Mouse (Mus musculus) kidney, embryonic 15.5 days (tissue): ENCODE data around the gene Pard3. TPM values are rescaled to one million over a fixed set of nuclear protein-coding genes. Genes with fewer than 3 reads are reported as not detected.

ENCODE experiments used
- ATAC-seq: fragments of 200-750 bp; cut with Nextera tagmentation; replicated peaks from 2 replicates; pipeline ENCODE4 v1.8.0; 2017; ENCODE audit warnings: moderate TSS enrichment; ENCODE audit not compliant: low FRiP score
- H3K27ac ChIP-seq: fragments of 300-500 bp; sonication (generic); 2 replicates; pipeline ENCODE4 v1.5.1; 2015; ENCODE audit warnings: mild to moderate bottlenecking, inconsistent platforms
- H3K27me3 ChIP-seq: fragments of 300-500 bp; sonication (generic); 2 replicates; pipeline ENCODE4 v1.6.1; 2015; ENCODE audit warnings: inconsistent platforms
- H3K36me3 ChIP-seq: fragments of 300-500 bp; sonication (generic); 2 replicates; pipeline ENCODE4 v1.6.1; 2015; ENCODE audit warnings: inconsistent platforms
- H3K4me1 ChIP-seq: fragments of 300-500 bp; sonication (generic); 2 replicates; pipeline ENCODE4 v1.6.1; 2015; ENCODE audit warnings: inconsistent platforms
- H3K4me2 ChIP-seq: fragments of 300-500 bp; sonication (generic); 2 replicates; pipeline ENCODE4 v1.6.1; 2015; ENCODE audit warnings: moderate library complexity, mild to moderate bottlenecking, inconsistent platforms
- H3K4me3 ChIP-seq: fragments of 300-500 bp; sonication (generic); replicated peaks from 2 replicates; pipeline ENCODE4 v1.5.1; 2015; ENCODE audit warnings: mild to moderate bottlenecking, inconsistent platforms
- H3K9ac ChIP-seq: fragments of 300-500 bp; sonication (generic); 2 replicates; pipeline ENCODE4 v1.6.1; 2015; ENCODE audit warnings: mild to moderate bottlenecking, inconsistent platforms
- H3K9me3 ChIP-seq: fragments of 300-500 bp; sonication (generic); replicated peaks from 2 replicates; pipeline ENCODE4 v1.6.1; 2016; ENCODE audit warnings: inconsistent platforms
- WGBS: fragments of 180-500 bp; shearing (Covaris S2); methylation state at CpG from one replicate; pipeline ENCODE4 v1.1.7; 2015; ENCODE audit warnings: mixed read lengths; 5-methylcytosine and 5-hydroxymethylcytosine counted together
- polyA plus RNA-seq: library from polyadenylated mRNA; unstranded; fragments of >200 nt; fragmentation: Nextera tagmentation; extraction: Ambion mirVana; gene quantifications from 2 replicates; pipeline ENCODE4 v1.2.1, GENCODE M21; 2015

Gene Pard3
- polyA plus RNA-seq, 1 experiment from 2014 or later, result 27.5 TPM

DNA sequence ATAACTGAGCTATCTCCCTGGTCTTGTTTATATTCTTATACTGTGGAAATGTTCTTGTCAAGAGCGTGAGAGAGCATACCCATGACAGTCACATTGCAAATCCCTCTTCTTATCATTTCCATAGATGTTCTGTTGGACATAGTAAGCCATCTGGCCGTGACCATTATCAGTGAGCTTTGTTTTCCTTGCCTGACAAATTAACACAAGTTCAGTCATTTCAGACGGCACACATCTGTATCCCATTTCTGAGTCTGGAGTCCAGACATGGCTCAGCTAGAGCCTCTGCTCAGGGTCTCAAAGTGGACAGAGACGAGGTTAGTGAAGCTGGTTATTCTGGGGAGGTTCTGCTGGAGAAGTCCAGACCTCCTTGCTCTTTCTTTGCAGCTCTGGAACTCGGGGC is 523.0 kb downstream of the Pard3 start:
- Histone ChIP-seq H3K4me2 (no peak overlapping the region), H3K27me3 (no peaks in the 10 kb centered on the region), H3K4me3 (no peak overlapping the region), H3K27ac (no peak overlapping the region), H3K4me1 (no peaks in the 10 kb centered on the region), H3K36me3 (no peaks in the 10 kb centered on the region), H3K9ac (no peak overlapping the region), H3K9me3 (no peaks in the 10 kb centered on the region)
- no peak for ATAC-seq
- WGBS, result 60% methylated on average over 5 of the region's 5 CpGs

DNA sequence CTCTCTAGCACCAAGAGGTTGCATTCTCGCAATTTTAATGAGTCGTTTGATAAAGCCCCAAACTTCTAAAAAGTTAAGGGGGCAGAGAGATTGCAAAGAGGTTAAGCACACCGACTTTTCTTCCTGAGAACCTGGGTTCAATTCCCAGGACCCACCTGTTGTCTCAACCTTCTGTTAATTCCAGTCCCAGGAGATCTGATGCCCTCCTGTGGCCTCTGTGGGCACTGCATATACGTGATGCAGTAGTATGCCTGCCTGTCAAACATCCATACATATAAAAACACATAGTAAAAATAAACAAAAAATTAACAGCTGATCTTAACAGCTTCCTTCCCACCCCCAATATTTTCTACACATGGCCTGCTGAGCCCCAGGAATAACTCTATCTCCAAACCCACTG is 524.6 kb downstream of the Pard3 start:
- Histone ChIP-seq H3K27ac (no peak overlapping the region), H3K9me3 (no peaks in the 10 kb centered on the region), H3K4me2 (no peak overlapping the region), H3K36me3 (no peaks in the 10 kb centered on the region), H3K4me1 (peaks cover 10% of the 10 kb centered on the region), H3K4me3 (no peak overlapping the region), H3K27me3 (no peaks in the 10 kb centered on the region), H3K9ac (no peak overlapping the region)
- 83% methylated on average over 4 of the region's 4 CpGs for WGBS
- no peak for ATAC-seq

DNA sequence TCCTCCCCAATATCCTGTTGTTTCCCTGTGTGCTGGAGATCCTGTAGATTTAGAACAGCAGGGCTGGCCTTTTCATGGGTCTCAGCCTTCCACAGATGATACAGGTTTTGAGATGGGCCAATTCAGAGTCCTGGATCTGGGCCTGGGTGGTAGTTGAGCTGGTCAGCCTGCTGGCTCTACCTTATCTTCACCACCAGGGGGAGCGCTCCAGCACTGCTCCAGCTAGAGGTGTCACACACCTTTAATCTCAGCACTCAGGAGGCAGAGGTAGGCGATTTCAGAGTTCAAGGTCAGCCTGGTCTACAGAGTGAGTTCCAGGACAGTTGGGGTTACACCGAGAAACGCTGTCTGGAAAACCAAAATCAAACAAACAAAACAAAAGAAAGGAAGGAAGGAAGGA is 525.6 kb downstream of the Pard3 start:
- WGBS, result 58% methylated on average over 4 of the region's 4 CpGs

DNA sequence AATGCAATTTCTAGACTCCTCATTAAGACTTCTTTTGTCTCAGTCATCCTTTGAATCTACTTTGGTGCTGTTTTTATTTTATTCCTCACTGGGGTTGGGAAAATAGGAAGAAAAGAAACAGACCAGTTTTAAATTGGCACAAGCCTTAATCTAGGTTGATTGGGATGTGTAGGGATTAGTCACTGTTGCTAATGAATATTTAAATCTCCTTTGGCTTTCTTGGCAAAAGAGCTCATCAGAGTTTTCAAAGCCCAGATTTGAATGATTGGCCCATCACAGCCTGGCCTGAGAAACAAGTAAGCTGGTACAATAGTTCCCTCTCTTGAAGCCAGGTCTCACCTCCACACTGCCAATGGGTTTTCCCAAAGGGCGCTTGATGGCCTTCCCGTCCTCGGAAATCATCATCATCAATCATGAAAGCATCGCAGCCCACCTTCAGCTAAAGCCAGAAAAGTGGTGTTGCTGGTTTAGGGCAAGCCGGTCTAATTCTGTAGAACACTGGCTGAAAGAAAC is 527.0 kb downstream of the Pard3 start:
- Histone ChIP-seq H3K27me3 (no peaks in the 10 kb centered on the region), H3K4me1 (peaks cover 10% of the 10 kb centered on the region), H3K9ac (no peak overlapping the region), H3K36me3 (peaks cover 13% of the 10 kb centered on the region; the same call in 1 of the 2 replicates), H3K4me2 (no peak overlapping the region), H3K4me3 (no peak overlapping the region), H3K27ac (no peak overlapping the region), H3K9me3 (no peaks in the 10 kb centered on the region)
- WGBS, result 83% methylated on average over 5 of the region's 5 CpGs
- no peak for ATAC-seq

More for the DNA sequence above, 525.6 kb downstream of the Pard3 start:
- H3K27me3 ChIP-seq, result no peaks in the 10 kb centered on the region
- no peak overlapping the region for H3K4me3 ChIP-seq
- no peak overlapping the region for H3K4me2 ChIP-seq
- no peak overlapping the region for H3K27ac ChIP-seq
- peaks cover 10% of the 10 kb centered on the region for H3K4me1 ChIP-seq
- H3K9ac ChIP-seq, result no peak overlapping the region
- H3K9me3 ChIP-seq, result no peaks in the 10 kb centered on the region
- H3K36me3 ChIP-seq, result 0 out of 2 replicates have a peak, but pooled peaks cover 2% of the 10 kb centered on the region
- ATAC-seq, result no peak

DNA sequence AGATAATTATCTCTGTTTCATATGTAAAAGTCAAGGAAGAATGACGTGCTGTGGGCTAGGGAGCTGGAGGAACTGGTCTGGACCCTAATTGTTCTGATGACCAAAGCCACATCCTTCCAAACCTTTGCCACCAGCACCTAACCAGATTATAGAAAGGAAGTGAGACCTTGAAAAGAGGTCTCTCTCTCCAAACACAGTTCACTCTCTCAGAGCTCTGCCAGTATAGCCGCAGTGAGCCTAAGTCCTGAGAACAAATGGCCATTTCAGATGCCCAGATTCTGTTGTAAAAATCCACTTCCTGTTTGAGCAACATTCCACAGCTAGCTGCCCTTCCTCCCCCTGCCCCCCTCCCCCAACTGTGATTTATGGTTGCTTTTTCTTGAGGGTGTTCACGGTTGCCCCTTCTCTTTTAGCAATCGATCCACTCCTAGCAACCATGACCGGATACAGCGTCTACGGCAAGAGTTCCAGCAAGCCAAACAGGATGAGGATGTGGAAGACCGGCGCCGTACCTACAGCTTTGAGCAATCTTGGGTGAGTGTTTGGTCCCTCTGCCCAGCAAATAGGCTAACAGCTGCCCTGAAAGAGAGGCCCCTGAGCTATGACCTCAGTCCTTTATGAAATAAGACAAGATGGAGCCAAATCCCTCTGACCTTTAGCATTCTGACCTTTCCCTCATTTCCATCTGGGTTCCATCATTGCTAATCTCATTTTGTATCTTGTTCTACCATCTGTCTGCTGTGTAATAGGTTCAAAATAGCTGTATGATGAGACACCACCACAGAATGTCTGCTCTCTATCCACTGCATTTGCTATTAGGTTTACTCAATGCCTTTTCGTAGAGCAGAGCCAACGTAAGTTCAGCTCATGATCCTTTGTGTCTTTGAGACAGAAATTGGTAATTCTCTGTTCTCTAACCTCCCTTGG is 529.2 kb downstream of the Pard3 start:
- H3K4me1 ChIP-seq, result peaks cover 10% of the 10 kb centered on the region
- H3K4me3 ChIP-seq, result no peak overlapping the region
- H3K9ac ChIP-seq, result no peak overlapping the region
- H3K36me3 ChIP-seq, result peaks cover 13% of the 10 kb centered on the region; the same call in 1 of the 2 replicates
- H3K27me3 ChIP-seq, result no peaks in the 10 kb centered on the region
- no peak for ATAC-seq
- 0 out of 2 replicates have a peak overlapping the region, but pooled peaks have one; percentile 20 for H3K27ac ChIP-seq
- H3K4me2 ChIP-seq, result no peak overlapping the region
- no peaks in the 10 kb centered on the region for H3K9me3 ChIP-seq
- 59% methylated on average over 12 of the region's 12 CpGs for WGBS

DNA sequence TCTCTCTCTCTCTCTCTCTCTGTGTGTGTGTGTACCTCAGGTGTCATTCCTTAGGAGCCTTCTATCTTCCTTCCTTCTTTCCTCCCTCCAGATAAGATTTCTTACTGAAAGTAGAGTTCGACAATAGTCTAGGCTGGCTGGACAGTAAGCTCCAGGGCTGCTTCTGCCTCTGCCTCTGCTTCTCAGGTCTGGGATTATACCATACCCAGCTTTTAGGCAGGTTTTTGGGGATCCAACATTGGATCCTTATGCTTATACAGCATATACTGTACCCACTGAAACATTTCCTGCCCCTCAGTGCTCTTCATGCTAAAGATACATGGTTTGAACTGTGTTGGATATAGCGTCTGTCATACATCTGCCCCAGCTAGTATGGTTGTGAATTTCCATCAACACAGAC is 536.9 kb downstream of the Pard3 start:
- Histone ChIP-seq H3K4me2 (no peak overlapping the region), H3K4me1 (no peaks in the 10 kb centered on the region), H3K9ac (no peak overlapping the region), H3K27ac (no peak overlapping the region), H3K9me3 (no peaks in the 10 kb centered on the region), H3K27me3 (no peaks in the 10 kb centered on the region), H3K36me3 (peaks cover 16% of the 10 kb centered on the region; the same call in 1 of the 2 replicates), H3K4me3 (no peak overlapping the region)
- ATAC-seq, result no peak
- WGBS, result 100% methylated on average over 2 of the region's 2 CpGs

DNA sequence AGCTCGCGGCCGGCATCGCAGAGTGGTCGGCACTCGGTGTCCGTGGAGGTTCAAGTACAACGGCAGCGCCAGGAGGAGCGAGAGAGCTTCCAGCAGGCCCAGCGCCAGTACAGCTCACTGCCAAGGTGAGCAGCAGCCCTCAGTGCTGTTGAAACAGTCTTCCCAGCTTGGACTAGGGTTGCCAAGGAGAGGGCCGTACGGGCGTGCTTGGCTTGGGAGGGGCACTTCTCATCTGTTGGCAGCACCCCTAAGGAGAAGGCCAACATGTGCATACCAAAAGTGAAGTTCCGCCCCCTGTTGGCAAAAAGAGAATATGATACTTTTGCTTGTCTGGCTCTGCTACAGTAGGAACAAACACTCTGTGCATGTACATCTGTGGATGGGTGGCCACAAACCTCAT is 539.4 kb downstream of the Pard3 start:
- Histone ChIP-seq H3K9ac (no peak overlapping the region), H3K4me1 (no peaks in the 10 kb centered on the region), H3K4me2 (no peak overlapping the region), H3K27ac (no peak overlapping the region), H3K4me3 (no peak overlapping the region), H3K9me3 (no peaks in the 10 kb centered on the region), H3K27me3 (no peaks in the 10 kb centered on the region), H3K36me3 (peaks cover 16% of the 10 kb centered on the region; the same call in 1 of the 2 replicates)
- ATAC-seq, result no peak
- WGBS, result 96% methylated on average over 15 of the region's 15 CpGs

DNA sequence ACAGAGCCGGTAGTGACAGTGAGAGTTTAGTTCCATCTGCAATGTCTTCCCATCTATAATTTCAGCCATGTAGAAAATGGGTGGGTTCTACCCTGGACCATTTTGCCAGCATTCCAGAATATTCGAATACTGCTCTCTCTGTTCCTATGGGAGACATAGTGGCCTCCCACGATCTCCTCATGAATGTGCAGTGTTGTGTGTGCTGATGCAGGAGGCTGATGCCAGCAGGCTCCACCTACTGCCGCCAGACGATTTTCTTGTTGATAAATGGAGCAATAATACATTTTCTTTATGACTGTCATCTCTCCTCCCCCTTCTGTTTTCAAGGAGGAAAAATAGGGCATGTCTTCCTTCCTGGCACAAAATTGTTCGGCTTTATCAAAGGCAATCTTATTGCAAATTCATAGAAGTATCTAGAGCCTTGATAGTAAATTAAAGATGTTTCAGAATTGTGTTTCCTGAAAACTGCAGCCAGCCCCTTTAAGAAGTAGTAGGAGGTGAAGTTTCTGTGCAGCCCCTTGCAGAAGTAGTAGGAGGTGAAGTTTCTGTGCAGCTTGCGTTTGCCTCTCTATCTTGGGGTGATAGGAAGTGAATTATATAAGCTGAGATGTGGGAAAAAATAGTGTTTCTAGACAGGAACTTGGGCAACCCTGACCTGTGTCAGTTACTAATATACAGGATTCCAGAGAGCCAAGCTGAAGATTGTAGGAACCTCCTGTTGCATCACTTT is 545.0 kb downstream of the Pard3 start:
- peaks cover 7% of the 10 kb centered on the region; the same call in 1 of the 2 replicates for H3K4me1 ChIP-seq
- no peaks in the 10 kb centered on the region for H3K27me3 ChIP-seq
- ATAC-seq, result no peak
- H3K9ac ChIP-seq, result no peak overlapping the region
- no peak overlapping the region for H3K4me2 ChIP-seq
- H3K9me3 ChIP-seq, result no peaks in the 10 kb centered on the region
- no peak overlapping the region for H3K27ac ChIP-seq
- peaks cover 10% of the 10 kb centered on the region; the same call in 1 of the 2 replicates for H3K36me3 ChIP-seq
- WGBS, result 60% methylated on average over 7 of the region's 7 CpGs
- H3K4me3 ChIP-seq, result no peak overlapping the region

DNA sequence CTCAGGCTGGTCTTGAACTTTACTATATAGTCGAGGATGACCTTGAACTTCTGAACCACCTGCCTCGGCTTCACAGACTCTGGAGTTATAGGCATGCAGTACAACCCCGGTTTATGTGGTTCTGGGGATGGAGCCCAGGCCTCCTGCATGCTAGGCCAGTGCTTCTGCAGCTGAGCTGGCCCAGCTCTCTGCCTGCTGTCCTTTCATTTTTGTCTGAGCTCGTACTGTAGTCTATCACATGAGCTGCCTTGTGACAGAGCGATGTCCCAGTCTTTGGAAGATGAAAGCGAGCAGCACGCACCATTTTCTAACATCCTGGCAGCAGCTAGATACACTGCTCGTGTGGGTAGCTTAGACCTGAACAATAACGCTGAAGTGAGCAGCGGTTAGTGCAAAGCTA is 545.6 kb downstream of the Pard3 start:
- Histone ChIP-seq H3K9ac (no peak overlapping the region), H3K27me3 (no peaks in the 10 kb centered on the region), H3K4me3 (no peak overlapping the region), H3K4me1 (peaks cover 7% of the 10 kb centered on the region; the same call in 1 of the 2 replicates), H3K36me3 (0 out of 2 replicates have a peak, but pooled peaks cover 4% of the 10 kb centered on the region), H3K4me2 (no peak overlapping the region), H3K9me3 (no peaks in the 10 kb centered on the region), H3K27ac (no peak overlapping the region)
- 79% methylated on average over 10 of the region's 10 CpGs for WGBS
- ATAC-seq, result no peak

DNA sequence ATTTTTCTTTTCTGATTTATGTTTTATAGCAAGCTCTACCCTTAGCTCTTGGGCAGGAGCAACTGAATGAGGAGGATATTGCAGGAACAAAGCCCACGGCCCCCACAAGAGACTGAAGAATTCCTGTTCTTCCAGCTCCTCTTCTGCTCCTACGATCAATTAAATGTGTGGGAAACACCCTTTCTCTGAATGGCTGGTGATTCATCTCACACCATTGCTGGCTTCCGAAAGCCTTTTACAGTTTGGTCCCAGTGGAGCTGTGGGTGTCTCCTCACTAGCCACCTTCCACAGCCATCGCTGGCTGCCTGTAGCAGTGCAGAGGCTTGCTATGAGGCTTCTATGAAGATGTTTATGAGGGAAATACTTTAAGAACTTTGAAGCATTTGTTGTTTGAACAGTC is 550.5 kb downstream of the Pard3 start:
- Histone ChIP-seq H3K4me3 (no peak overlapping the region), H3K27ac (no peak overlapping the region), H3K4me1 (peaks cover 7% of the 10 kb centered on the region; the same call in 1 of the 2 replicates), H3K9ac (no peak overlapping the region), H3K4me2 (no peak overlapping the region), H3K36me3 (0 out of 2 replicates have a peak, but pooled peaks cover 4% of the 10 kb centered on the region), H3K9me3 (no peaks in the 10 kb centered on the region), H3K27me3 (no peaks in the 10 kb centered on the region)
- ATAC-seq, result no peak
- WGBS, result 66% methylated on average over 4 of the region's 4 CpGs

DNA sequence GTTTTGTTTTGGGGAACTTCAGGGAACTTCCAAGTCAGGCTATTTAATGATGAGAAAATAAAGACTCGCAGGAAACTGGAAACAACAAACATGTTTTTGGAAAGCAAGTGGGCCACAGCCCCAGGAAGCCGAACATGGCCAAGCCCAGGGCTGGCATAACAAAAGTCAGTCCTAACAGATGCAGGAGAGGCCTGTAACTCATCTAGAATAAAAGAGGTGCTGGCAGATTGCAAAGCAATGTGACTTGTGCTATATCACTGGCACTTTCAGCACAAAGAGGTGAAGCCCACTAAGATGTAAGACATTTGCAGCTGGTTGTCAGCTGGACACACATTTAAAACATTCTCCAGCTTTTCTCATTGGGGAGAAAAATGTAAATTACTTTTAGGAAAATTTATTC is 553.0 kb downstream of the Pard3 start:
- no peaks in the 10 kb centered on the region for H3K9me3 ChIP-seq
- H3K4me2 ChIP-seq, result no peak overlapping the region
- H3K9ac ChIP-seq, result no peak overlapping the region
- H3K36me3 ChIP-seq, result no peaks in the 10 kb centered on the region
- no peak overlapping the region for H3K27ac ChIP-seq
- H3K4me3 ChIP-seq, result no peak overlapping the region
- 78% methylated on average over 2 of the region's 2 CpGs for WGBS
- ATAC-seq, result no peak
- peaks cover 7% of the 10 kb centered on the region; the same call in 1 of the 2 replicates for H3K4me1 ChIP-seq
- no peaks in the 10 kb centered on the region for H3K27me3 ChIP-seq

DNA sequence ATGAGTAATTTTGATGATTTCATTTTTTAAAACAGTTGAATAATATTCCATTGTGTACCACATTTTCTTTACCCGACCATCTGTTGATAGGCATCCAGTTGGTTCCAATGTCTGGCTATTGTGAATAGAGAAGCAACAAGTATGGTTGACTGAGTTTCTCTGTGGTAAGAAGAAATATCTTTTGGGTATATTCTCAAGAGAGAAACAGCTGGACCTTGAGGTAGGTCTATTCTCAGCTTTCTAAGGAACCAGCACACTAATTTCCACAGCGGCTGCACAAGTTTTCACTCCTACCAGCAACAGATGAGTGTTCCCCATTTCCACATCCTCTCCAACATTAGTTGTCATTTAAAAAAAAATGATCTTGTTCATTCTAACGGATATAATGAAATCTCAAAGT is 558.4 kb downstream of the Pard3 start:
- H3K9me3 ChIP-seq, result no peaks in the 10 kb centered on the region
- 88% methylated on average over 3 of the region's 3 CpGs for whole genome bisulfite sequencing
- no peaks in the 10 kb centered on the region for H3K27me3 ChIP-seq
- H3K36me3 ChIP-seq, result no peaks in the 10 kb centered on the region
- H3K9ac ChIP-seq, result no peak overlapping the region
- H3K4me2 ChIP-seq, result no peak overlapping the region
- H3K4me3 ChIP-seq, result no peak overlapping the region
- H3K27ac ChIP-seq, result no peak overlapping the region
- ATAC-seq, result no peak
- H3K4me1 ChIP-seq, result peaks cover 3% of the 10 kb centered on the region; the same call in 1 of the 2 replicates
